In the genomic region with DNA sequence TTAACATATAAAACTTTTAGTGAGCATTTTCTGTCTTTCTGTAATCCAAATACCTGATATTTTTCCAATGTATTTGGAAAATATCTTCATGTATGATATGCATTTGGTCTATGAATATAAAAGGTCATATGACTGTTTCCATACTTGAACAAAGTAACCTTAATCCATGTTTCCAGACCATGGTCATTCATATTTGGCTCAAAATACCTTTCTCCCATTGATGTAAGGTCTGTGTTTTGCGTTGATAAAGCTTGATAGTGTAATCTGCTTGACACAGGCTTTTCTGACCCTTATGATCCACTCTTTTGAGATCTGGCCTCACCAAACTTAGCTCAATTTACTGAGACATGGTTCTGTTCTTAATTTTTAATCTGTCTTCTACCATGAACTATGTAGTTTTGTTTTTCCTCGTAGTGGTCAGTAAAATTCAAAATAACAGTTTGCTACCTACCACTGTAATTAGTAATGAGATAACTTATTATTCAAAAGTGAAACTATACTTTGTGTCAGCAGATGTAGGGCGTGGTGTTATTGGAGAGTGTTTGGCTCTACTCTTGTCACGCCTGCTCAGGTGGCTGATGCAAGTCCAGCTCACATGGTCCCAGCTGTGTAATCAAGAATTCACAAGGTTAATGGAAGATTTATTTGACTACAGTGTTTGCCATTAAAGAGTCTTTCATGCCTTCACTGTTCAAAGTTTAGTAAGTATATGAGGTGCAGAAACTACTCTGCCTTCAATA, we compare ENCODE assay signal across 13 mouse cellular contexts. TPM values are rescaled to one million over a fixed set of nuclear protein-coding genes. Genes with fewer than 3 reads are reported as not detected.
DNase-seq lines count a peak whose midpoint lies in the region; ATAC-seq and TF ChIP-seq lines count a peak whose summit lies in the region.
"Had no signal": no experiment of that assay in that cellular context is flagged by ENCODE, and none has a peak within 500 bp of the region (broad histone marks: within the 10 kb centered on the region; RNA-seq: fewer than 3 reads in every experiment).

No protein-coding gene starts in this region.

- no peak overlapping the region for H3K9ac ChIP-seq in liver, embryonic 11.5 days (ENCODE audit: low read depth, low read length)
- H3K9ac ChIP-seq in stomach, postnatal 0 days (ENCODE audit: low read length): no peak overlapping the region
- H3K9ac ChIP-seq: heart, embryonic 13.5 days; hindbrain, embryonic 13.5 days; limb, embryonic 12.5 days had no signal

- H3K4me2 ChIP-seq in liver, embryonic 11.5 days: peak overlapping the region; percentile 19; the same call in 1 of the 2 replicates
- no peak overlapping the region for H3K4me2 ChIP-seq in stomach, postnatal 0 days (replicated peaks; ENCODE audit: low read depth)
- H3K4me2 ChIP-seq: heart, embryonic 13.5 days; hindbrain, embryonic 13.5 days; limb, embryonic 12.5 days had no signal

- peak; percentile 89 for ATAC-seq in liver, embryonic 11.5 days (replicated peaks; ENCODE audit: low FRiP score)
- ATAC-seq in stomach, postnatal 0 days (ENCODE audit: low FRiP score, low TSS enrichment): peak; percentile 95

- H3K9me3 ChIP-seq in liver, embryonic 11.5 days (ENCODE audit: control insufficient read depth, low read length): no peaks in the 10 kb centered on the region
- no peaks in the 10 kb centered on the region for H3K9me3 ChIP-seq in stomach, postnatal 0 days (ENCODE audit: control insufficient read depth, low read length)
- H3K9me3 ChIP-seq: heart, embryonic 13.5 days; hindbrain, embryonic 13.5 days; limb, embryonic 12.5 days; midbrain, embryonic 10.5 days had no signal

- 60% methylated on average over 4 of the region's 4 CpGs for WGBS in liver, embryonic 11.5 days
- 64% methylated on average over 4 of the region's 4 CpGs for WGBS in stomach, postnatal 0 days

- intact Hi-C loops in gastrocnemius, postnatal 36 days (cut with DNase I): no loop called here
- intact Hi-C loops in left cerebral cortex, postnatal 36 days (cut with DNase I): no loop called here

- DNase-seq in gastrocnemius, adult 18-20 months (ENCODE audit: low spot score): peak; percentile 16
- DNase-seq in gastrocnemius, postnatal 36 days: no peak
- DNase-seq in lung, postnatal 25 days (ENCODE audit: low spot score): peak; percentile 6
- no peak for DNase-seq in lung, postnatal 14 days
- DNase-seq in liver, embryonic 11.5 days (ENCODE audit: low spot score): no peak
- DNase-seq in stomach, postnatal 0 days (ENCODE audit: low spot score): peak; percentile 40
- DNase-seq in right cerebral cortex, adult 18-20 months: no peak
- no peak for DNase-seq in left cerebral cortex, postnatal 36 days (ENCODE audit: low spot score in 2 of 2)
- DNase-seq: thymus, adult 2 months had no signal

- peaks cover 12% of the 10 kb centered on the region for H3K4me1 ChIP-seq in liver, embryonic 11.5 days (replicated peaks; ENCODE audit: control insufficient read depth, insufficient read depth, low read length)
- no peaks in the 10 kb centered on the region for H3K4me1 ChIP-seq in stomach, postnatal 0 days (replicated peaks; ENCODE audit: control insufficient read depth, insufficient read depth)
- H3K4me1 ChIP-seq: heart, embryonic 13.5 days; hindbrain, embryonic 13.5 days; limb, embryonic 12.5 days; midbrain, embryonic 10.5 days had no signal

- no peak overlapping the region for H3K4me3 ChIP-seq in liver, embryonic 11.5 days (ENCODE audit: low read depth, low read length)
- H3K4me3 ChIP-seq in stomach, postnatal 0 days (ENCODE audit: low read depth, low read length): no peak overlapping the region
- H3K4me3 ChIP-seq: heart, embryonic 13.5 days; hindbrain, embryonic 13.5 days; limb, embryonic 12.5 days; midbrain, embryonic 10.5 days had no signal

- H3K36me3 ChIP-seq in liver, embryonic 11.5 days (ENCODE audit: control insufficient read depth, insufficient read depth, low read length): no peaks in the 10 kb centered on the region
- H3K36me3 ChIP-seq in stomach, postnatal 0 days (ENCODE audit: control insufficient read depth, insufficient read depth, low read length): no peaks in the 10 kb centered on the region

- peak overlapping the region; percentile 35; the same call in 1 of the 2 replicates for H3K27ac ChIP-seq in liver, embryonic 11.5 days (ENCODE audit: low read depth, low read length)
- no peak overlapping the region for H3K27ac ChIP-seq in stomach, postnatal 0 days (replicated peaks)
- H3K27ac ChIP-seq: heart, embryonic 13.5 days; hindbrain, embryonic 13.5 days; limb, embryonic 12.5 days; midbrain, embryonic 10.5 days had no signal

- TF ChIP-seq CTCF in stomach, postnatal 0 days (IDR thresholded peaks at IDR 0.05; ENCODE audit: low read depth): no peak

- no peaks in the 10 kb centered on the region for H3K27me3 ChIP-seq in liver, embryonic 11.5 days (replicated peaks; ENCODE audit: control insufficient read depth, insufficient read depth, low read length)
- no peaks in the 10 kb centered on the region for H3K27me3 ChIP-seq in stomach, postnatal 0 days (ENCODE audit: control insufficient read depth, insufficient read depth, low read length)
- H3K27me3 ChIP-seq: heart, embryonic 13.5 days; hindbrain, embryonic 13.5 days; limb, embryonic 12.5 days had no signal

- no peak for TF ChIP-seq EP300 in stomach, postnatal 0 days (optimal IDR thresholded peaks at IDR 0.05)

RNA-seq across cellular contexts. Expression of gene Chac2, which starts 15.2 kb away (rescaled TPM):
- total RNA-seq in gastrocnemius, adult 18-20 months (2021): 10 to 100 TPM; 15.7 to 19.3 TPM
- 10 to 100 TPM; 14.4 to 16.1 TPM for total RNA-seq in gastrocnemius, postnatal 36 days (2021)
- polyA plus RNA-seq in liver, embryonic 11.5 days (2014; fragmentation: Nextera tagmentation; extraction: Ambion mirVana): 27.0 and 30.3 TPM in 2 replicates
- polyA plus RNA-seq in stomach, postnatal 0 days (2015; fragmentation: Nextera tagmentation; extraction: Ambion mirVana): 22.5 and 25.4 TPM in 2 replicates
- total RNA-seq in left cerebral cortex, postnatal 36 days (2021): 10 to 100 TPM; 13.0 to 15.3 TPM

RNA-seq across cellular contexts. Expression of gene Erlec1, which starts 47.2 kb away (rescaled TPM):
- total RNA-seq in gastrocnemius, adult 18-20 months (2021): 10 to 100 TPM; 31.3 to 36.0 TPM
- total RNA-seq in gastrocnemius, postnatal 36 days (2021): 10 to 100 TPM; 26.9 to 28.5 TPM
- 8.1 TPM in 2 replicates for polyA plus RNA-seq in liver, embryonic 11.5 days (2014; fragmentation: Nextera tagmentation; extraction: Ambion mirVana)
- 11.4 and 12.1 TPM in 2 replicates for polyA plus RNA-seq in stomach, postnatal 0 days (2015; fragmentation: Nextera tagmentation; extraction: Ambion mirVana)
- total RNA-seq in left cerebral cortex, postnatal 36 days (2021): 10 to 100 TPM; 62.5 to 62.6 TPM

Comparison
In these comparisons a context has a peak if more than half of its experiments do, and no peak if none do; other contexts are left out.
1. DNase-seq: peak in gastrocnemius, adult 18-20 months (single experiment), lung, postnatal 25 days (single experiment) and stomach, postnatal 0 days (single experiment); none in gastrocnemius, postnatal 36 days (0 of 2), lung, postnatal 14 days (single experiment), liver, embryonic 11.5 days (single experiment), right cerebral cortex, adult 18-20 months (single experiment) and left cerebral cortex, postnatal 36 days (0 of 2).